Mouse (Mus musculus): ENCODE measurements at regions not wholly inside any gene's neighbourhood (a gene's known extent, or its start where the extent isn't known, plus 50 kb on each side); places are given as distances from the start of the nearest gene placed in this dataset.

DNA sequence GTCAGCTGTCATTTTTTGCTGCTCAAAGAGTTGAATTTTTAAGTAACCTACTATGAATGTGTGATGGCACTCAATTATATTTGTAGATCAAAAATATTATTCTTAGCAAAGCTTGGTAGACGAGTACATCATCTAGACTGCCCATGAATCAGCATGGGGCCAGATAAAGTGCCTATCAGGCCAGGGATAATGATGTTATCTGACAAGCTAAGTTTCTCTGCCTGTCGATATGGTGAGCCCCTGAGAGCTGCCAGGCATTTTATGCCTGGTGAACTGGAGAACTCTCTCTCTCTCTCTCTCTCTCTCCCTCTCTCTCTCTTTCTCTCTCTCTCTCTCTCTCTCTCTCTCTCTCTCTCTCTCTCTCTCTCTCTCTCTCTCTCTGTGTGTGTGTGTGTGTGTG lies 171.2 kb downstream of the Ptprc start:
- Histone ChIP-seq H3K36me3 (replicated peaks in 1 of 2; ENCODE audit: control insufficient read depth in 1 of 2, insufficient read depth in 1 of 2, low read length in 1 of 2) (no peaks in the 10 kb centered on the region), H3K4me3 (replicated peaks in 1 of 3; ENCODE audit: low read depth in 2 of 3, low read length in 2 of 3, poor library complexity in 1 of 3) (no peak overlapping the region), H3K27me3 (replicated peaks) (no peaks in the 10 kb centered on the region), H3K9ac (ENCODE audit: insufficient read depth, low read depth) (no peak overlapping the region), H3K79me2 (replicated peaks; ENCODE audit: control insufficient read depth, extremely low read depth, insufficient read depth, poor library complexity, severe bottlenecking) (no peaks in the 10 kb centered on the region), H3K27ac (ENCODE audit: insufficient read depth, low read depth) (no peak overlapping the region), H3K4me1 (ENCODE audit: control insufficient read depth in 1 of 2, insufficient read depth in 2 of 2) (no peaks in the 10 kb centered on the region), H3K4me2 (ENCODE audit: insufficient read depth, low read depth, poor library complexity, severe bottlenecking) (no peak overlapping the region), H3K9me3 (replicated peaks; ENCODE audit: low read length) (no peaks in the 10 kb centered on the region)
- in situ Hi-C loops (cut with MboI; ENCODE audit: low pct_ligation_motif_present, low pct_unique_long_range_greater_than_20kb, low sequenced_read_pairs) (no loop called here), dilution Hi-C loops (cut with MboI; ENCODE audit: extremely low pct_ligation_motif_present, extremely low pct_unique_long_range_greater_than_20kb, low sequenced_read_pairs) (no loop called here)
- DNase-seq (ENCODE audit: extremely low read depth) = no peak
- TF ChIP-seq MAX (IDR thresholded peaks at IDR 0.05; ENCODE audit: low read length) (no peak), E2F4 (IDR thresholded peaks at IDR 0.05; ENCODE audit: insufficient replicate concordance, low read depth, low read length) (no peak), HCFC1 (IDR thresholded peaks at IDR 0.05; ENCODE audit: low read depth, low read length) (no peak), JUN (IDR thresholded peaks at IDR 0.05; ENCODE audit: insufficient read depth, low read depth, low read length) (no peak), SIN3A (IDR thresholded peaks at IDR 0.05; ENCODE audit: low read length) (no peak), CHD2 (IDR thresholded peaks at IDR 0.05; ENCODE audit: low read length) (no peak), EP300 (IDR thresholded peaks at IDR 0.05; ENCODE audit: low read length) (no peak), MEF2A (IDR thresholded peaks at IDR 0.05; ENCODE audit: borderline replicate concordance, low read depth, low read length) (no peak), CTCF (conservative IDR thresholded peaks at IDR 0.05 in 1 of 2, IDR thresholded peaks at IDR 0.05 in 1 of 2; ENCODE audit: low read depth in 2 of 2, low read length in 2 of 2) (no peak), POLR2A (IDR thresholded peaks at IDR 0.05; ENCODE audit: low read depth, low read length) (no peak), POLR2AphosphoS2 (IDR thresholded peaks at IDR 0.05; ENCODE audit: low read depth, low read length) (no peak), MAZ (IDR thresholded peaks at IDR 0.05; ENCODE audit: low read depth, low read length) (no peak), ZC3H11A (IDR thresholded peaks at IDR 0.05; ENCODE audit: low read depth, low read length) (no peak), NELFE (IDR thresholded peaks at IDR 0.05; ENCODE audit: low read depth, low read length) (no peak), MYC (IDR thresholded peaks at IDR 0.05; ENCODE audit: low read depth, low read length) (no peak)

DNA sequence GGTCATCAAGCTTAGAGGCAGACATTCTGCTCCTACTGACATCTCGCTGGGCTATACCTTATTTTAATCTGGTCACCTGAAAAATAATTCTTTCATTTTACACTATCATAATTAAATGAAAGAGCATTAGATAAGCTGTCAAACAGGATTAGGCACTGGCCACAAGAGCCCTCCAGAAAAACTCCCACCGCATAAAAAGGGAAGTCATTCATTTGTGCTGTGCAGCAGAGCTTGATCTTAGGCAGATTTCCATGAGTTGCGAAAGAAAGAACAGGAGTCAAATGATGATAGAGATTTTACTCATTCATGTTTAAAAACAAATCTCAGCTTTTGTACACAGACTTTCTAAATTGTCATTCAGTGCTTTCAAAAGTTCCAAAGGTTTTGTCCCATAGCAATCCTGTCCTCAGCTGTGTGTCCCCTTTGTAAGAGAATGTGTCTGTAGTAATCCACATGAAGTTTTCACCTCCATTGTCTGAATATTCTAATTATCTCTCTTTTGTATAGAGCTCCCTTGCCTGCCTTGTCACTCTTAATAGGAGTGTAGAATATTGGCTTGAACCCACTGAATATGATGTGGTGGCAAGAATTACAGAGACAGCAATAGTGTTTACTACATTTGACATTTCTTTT lies 176.1 kb downstream of the Ptprc start:
- Histone ChIP-seq H3K79me2 (replicated peaks; ENCODE audit: control insufficient read depth, extremely low read depth, insufficient read depth, poor library complexity, severe bottlenecking) (no peaks in the 10 kb centered on the region), H3K9ac (ENCODE audit: insufficient read depth, low read depth) (no peak overlapping the region), H3K27me3 (replicated peaks) (no peaks in the 10 kb centered on the region), H3K4me2 (ENCODE audit: insufficient read depth, low read depth, poor library complexity, severe bottlenecking) (no peak overlapping the region), H3K36me3 (replicated peaks in 1 of 2; ENCODE audit: control insufficient read depth in 1 of 2, insufficient read depth in 1 of 2, low read length in 1 of 2) (no peaks in the 10 kb centered on the region), H3K27ac (ENCODE audit: insufficient read depth, low read depth) (no peak overlapping the region), H3K4me3 (replicated peaks in 1 of 3; ENCODE audit: low read depth in 2 of 3, low read length in 2 of 3, poor library complexity in 1 of 3) (no peak overlapping the region), H3K4me1 (ENCODE audit: control insufficient read depth in 1 of 2, insufficient read depth in 2 of 2) (no peaks in the 10 kb centered on the region), H3K9me3 (replicated peaks; ENCODE audit: low read length) (no peaks in the 10 kb centered on the region)
- dilution Hi-C loops (cut with MboI; ENCODE audit: extremely low pct_ligation_motif_present, extremely low pct_unique_long_range_greater_than_20kb, low sequenced_read_pairs) (no loop called here), in situ Hi-C loops (cut with MboI; ENCODE audit: low pct_ligation_motif_present, low pct_unique_long_range_greater_than_20kb, low sequenced_read_pairs) (no loop called here)
- DNase-seq (ENCODE audit: extremely low read depth) = no peak
- TF ChIP-seq USF1 (IDR thresholded peaks at IDR 0.05; ENCODE audit: low read depth, low read length) (no peak), NELFE (IDR thresholded peaks at IDR 0.05; ENCODE audit: low read depth, low read length) (no peak), TCF12 (IDR thresholded peaks at IDR 0.05; ENCODE audit: low read depth, low read length) (no peak), CTCF (conservative IDR thresholded peaks at IDR 0.05 in 1 of 2, IDR thresholded peaks at IDR 0.05 in 1 of 2; ENCODE audit: low read depth in 2 of 2, low read length in 2 of 2) (no peak), ZKSCAN1 (IDR thresholded peaks at IDR 0.05; ENCODE audit: borderline replicate concordance, low read depth, low read length) (no peak), MAX (IDR thresholded peaks at IDR 0.05; ENCODE audit: low read length) (no peak), JUN (IDR thresholded peaks at IDR 0.05; ENCODE audit: insufficient read depth, low read depth, low read length) (no peak), CHD2 (IDR thresholded peaks at IDR 0.05; ENCODE audit: low read length) (no peak), MEF2A (IDR thresholded peaks at IDR 0.05; ENCODE audit: borderline replicate concordance, low read depth, low read length) (no peak), ZC3H11A (IDR thresholded peaks at IDR 0.05; ENCODE audit: low read depth, low read length) (no peak), POLR2A (IDR thresholded peaks at IDR 0.05; ENCODE audit: low read depth, low read length) (no peak), CHD1 (IDR thresholded peaks at IDR 0.05; ENCODE audit: low read depth, low read length) (no peak), UBTF (IDR thresholded peaks at IDR 0.05; ENCODE audit: low read depth, low read length) (no peak)
